Mouse (Mus musculus) lung, postnatal 36 days (tissue): ENCODE results near the gene Defb33.
A peak's percentile ranks its signal among the peaks of the same experiment; 100 is the strongest.

Source experiments
- DNase-seq: peaks from one replicate; pipeline ENCODE4 v3.0.0; 2022; ENCODE audit warnings: mixed read lengths

Defb33 gene

DNA sequence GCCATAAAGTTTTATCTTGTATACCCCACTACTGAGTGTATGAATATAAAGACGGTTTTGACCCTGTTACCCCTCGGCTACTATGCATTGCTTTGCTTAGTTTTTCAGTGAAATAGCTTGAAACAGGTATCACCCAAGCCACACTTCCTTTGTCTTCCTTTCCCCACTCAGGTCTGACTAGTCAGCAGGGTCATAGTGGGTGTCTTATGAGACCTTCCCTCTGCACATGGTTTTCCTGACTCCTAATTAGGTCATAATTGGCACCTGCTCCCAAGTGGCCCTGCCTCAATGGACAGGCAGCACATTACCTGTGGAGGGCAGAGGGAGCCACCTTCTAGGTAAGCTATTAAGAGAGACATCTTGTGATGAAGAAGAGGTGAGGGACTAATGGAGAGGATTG, at the start of gene Defb33:
Gene Defb33 (plus strand): TSS at position 301 of the 400 bp plus-strand sequence.
- no peak for DNase-seq

DNA sequence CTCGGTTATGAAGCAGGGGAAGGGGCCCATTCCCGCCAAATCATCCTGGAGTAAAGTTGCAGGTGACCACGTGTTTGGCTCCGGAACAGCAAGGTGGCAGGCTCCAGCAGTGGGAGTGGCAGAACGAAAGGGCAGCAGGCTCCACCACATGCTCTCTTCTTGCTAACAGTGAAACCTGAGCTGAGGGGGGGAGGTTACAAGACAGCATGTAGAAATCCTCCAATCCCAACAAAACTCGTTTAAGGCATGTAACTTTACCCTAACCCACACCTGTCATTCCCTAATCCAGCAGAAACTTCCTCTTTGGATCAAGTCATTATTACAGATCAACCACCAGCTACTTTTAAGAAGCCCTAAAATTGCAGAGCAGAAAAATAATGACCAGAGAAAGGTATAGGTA, 17.9 kb upstream of the Defb33 start:
- DNase-seq = no peak

DNA sequence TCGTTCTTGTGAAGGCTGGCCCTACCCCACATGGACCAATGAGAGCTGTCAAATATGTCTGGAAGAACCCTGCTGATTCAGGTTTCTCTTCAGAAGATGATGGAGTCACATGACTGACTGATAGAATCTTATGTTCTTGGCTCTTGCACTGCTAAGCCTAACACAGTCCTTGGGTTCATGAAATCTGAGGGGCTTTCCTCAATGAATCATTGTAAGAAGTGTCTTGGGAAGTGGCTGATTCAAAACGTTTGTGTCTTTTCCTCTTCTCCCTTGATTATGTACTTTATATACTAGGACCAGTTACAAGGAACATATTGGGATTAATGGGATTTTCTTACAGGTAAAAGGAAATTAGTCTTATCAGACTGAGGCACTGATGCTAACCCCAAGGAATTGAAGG, 10.1 kb downstream of the Defb33 start, which contains the start of gene Gm15056:
Gene Gm15056 (minus strand): TSS at position 101 of the 400 bp plus-strand sequence.
- DNase-seq = no peak

GRCm38 (mm10) chr8:20907119-20907518, 14.7 kb downstream of the Defb33 start:
- DNase-seq = no peak

DNA sequence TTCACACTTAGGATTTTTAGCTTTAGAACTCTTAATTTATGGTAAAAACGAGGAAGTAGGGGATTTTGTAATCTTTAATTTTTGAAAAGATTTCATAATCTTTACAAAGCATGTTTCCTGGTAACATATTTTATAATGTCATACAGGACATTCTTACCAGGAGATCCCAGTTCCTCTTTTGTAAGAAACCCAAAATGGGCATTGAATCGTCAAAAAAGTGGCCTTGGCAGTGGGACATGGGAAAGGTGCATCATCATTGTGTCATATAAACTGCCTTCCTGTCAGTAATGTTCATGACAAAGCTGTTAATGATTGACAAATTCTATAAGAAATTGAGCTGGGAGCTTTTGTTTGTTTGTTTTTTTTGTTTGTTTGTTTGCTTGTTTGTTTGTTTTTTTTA, 15.8 kb downstream of the Defb33 start:
- DNase-seq = no peak

DNA sequence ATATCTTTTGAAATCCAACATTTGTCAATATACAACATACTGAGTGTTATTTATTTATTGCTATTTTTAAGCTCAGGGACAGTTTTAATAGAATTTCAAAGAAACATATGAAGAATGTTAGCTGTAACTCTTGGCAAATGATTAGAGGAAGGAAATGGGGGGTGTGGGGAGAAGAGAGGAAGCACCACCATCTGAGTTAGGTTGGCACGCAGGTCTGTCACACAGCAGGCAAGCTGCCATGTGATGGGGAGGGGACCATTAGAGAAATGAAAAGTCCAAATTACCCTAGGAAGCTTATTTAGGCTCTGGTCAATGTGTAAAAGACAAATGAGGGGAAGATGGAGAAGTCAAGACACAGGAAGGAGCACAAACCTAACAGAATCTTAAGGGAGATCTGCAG, 19.8 kb downstream of the Defb33 start:
- DNase-seq = peak; percentile 6

DNA sequence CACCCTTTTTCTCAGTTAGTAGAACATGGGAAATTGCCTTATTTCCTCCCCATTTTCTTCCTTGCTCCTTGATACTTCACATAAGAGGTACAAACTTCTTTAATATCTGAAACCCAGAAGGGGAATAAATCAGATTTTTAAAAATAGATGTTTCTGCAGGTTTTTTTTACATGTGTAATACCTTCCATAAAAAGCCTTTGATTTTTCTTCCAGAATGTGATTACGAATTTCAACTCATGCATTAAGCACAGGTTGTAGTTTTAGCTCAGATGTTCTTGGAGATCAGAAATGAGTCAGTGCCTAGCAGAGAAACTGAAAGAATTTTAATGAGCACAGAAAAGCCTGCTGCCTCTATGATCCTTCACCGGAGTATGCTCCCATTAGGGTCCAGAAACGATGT, 29.5 kb downstream of the Defb33 start, which contains the start of gene Gm6040:
Gene Gm6040 (minus strand): TSS at position 101 of the 400 bp plus-strand sequence.
- no peak for DNase-seq

GRCm38 (mm10) chr8:20944610-20945009, 52.1 kb downstream of the Defb33 start, which contains the start of gene AY761185:
TSS of gene AY761185 (minus strand) at chr8:20944710.
- DNase-seq = no peak
